Mouse (Mus musculus) adrenal gland, adult (tissue): Measurements from ENCODE around the gene Arid2.

ENCODE experiments used
- DNase-seq, 2 experiments: peaks; one replicate each; pipeline ENCODE4 v3.0.0; 2022 to 2023; ENCODE audit warnings: low spot score in 1 of 2; ENCODE audit not compliant: inconsistent age in 2 of 2

The Arid2 gene

GRCm38 (mm10) chr15:96285323-96286014 lies 1.8 kb upstream of the Arid2 start:
- peak; percentile 94 to 97 for DNase-seq

GRCm38 (mm10) chr15:96286015-96286934 lies 1.0 kb upstream of the Arid2 start:
- peak; percentile 97 to 99 for DNase-seq

- DNase-seq = no peak
Observed at GRCm38 (mm10) chr15:96286935-96287292, 404 bp upstream of the Arid2 start.

GRCm38 (mm10) chr15:96287976-96288835 lies 888 bp downstream of the Arid2 start:
- DNase-seq = peak; percentile 66 to 90

GRCm38 (mm10) chr15:96288836-96289390 lies 1.6 kb downstream of the Arid2 start:
- DNase-seq = peak in 1 of 2 experiments; percentile 79

GRCm38 (mm10) chr15:96290001-96290400 lies 2.7 kb downstream of the Arid2 start:
- DNase-seq = no peak

GRCm38 (mm10) chr15:96293444-96293843 lies 6.1 kb downstream of the Arid2 start:
- DNase-seq = no peak

- DNase-seq = no peak
Observed at GRCm38 (mm10) chr15:96297078-96297590, 9.8 kb downstream of the Arid2 start.

GRCm38 (mm10) chr15:96297623-96298188 lies 10.4 kb downstream of the Arid2 start:
- DNase-seq = peak in 1 of 2 experiments; percentile 21

GRCm38 (mm10) chr15:96309310-96309709 lies 22.0 kb downstream of the Arid2 start:
- DNase-seq = no peak

- DNase-seq = peak in 1 of 2 experiments; percentile 15
Observed at GRCm38 (mm10) chr15:96312902-96313301, 25.6 kb downstream of the Arid2 start.

GRCm38 (mm10) chr15:96315664-96316063 lies 28.3 kb downstream of the Arid2 start:
- peak in 1 of 2 experiments; percentile 31 for DNase-seq

GRCm38 (mm10) chr15:96319335-96319734 lies 32.0 kb downstream of the Arid2 start:
- peak in 1 of 2 experiments; percentile 24 for DNase-seq

- DNase-seq = no peak
Observed at GRCm38 (mm10) chr15:96325726-96326328, 38.5 kb downstream of the Arid2 start.

GRCm38 (mm10) chr15:96328722-96329121 lies 41.4 kb downstream of the Arid2 start:
- DNase-seq = peak in 1 of 2 experiments; percentile 19

- DNase-seq = no peak
Observed at GRCm38 (mm10) chr15:96330536-96330935, 43.2 kb downstream of the Arid2 start.

- no peak for DNase-seq
Observed at GRCm38 (mm10) chr15:96332468-96333213, 45.3 kb downstream of the Arid2 start.

- DNase-seq = peak in 1 of 2 experiments; percentile 45
Observed at GRCm38 (mm10) chr15:96333350-96333749, 46.0 kb downstream of the Arid2 start.

- DNase-seq = no peak
Observed at GRCm38 (mm10) chr15:96340924-96341323, 53.6 kb downstream of the Arid2 start.
